Mouse (Mus musculus) E14TG2a.4 (cell line): ENCODE data around the gene Pax3.

ENCODE experiments used
- CTCF ChIP-seq: conservative IDR thresholded peaks from 2 replicates; pipeline ENCODE4 v1.5.1; 2014; ENCODE audit warnings: low read length
- POU5F1 ChIP-seq: IDR thresholded peaks from 2 replicates; pipeline ENCODE4 v1.6.1; 2014; ENCODE audit warnings: low read length, borderline replicate concordance

- TF ChIP-seq CTCF = no peak
- no peak for TF ChIP-seq POU5F1
These were observed 6.2 kb upstream of the Pax3 start for GRCm38 (mm10) chr1:78203086-78203614.
